12 mouse cellular contexts compared by ENCODE assay signal in genomic region chr3:32417751-32418211, GRCm38 (mm10). TPM values are rescaled to one million over a fixed set of nuclear protein-coding genes. Genes with fewer than 3 reads are reported as not detected.
A peak's percentile ranks its signal among the peaks of the same experiment; 100 is the strongest.
DNase-seq lines count a peak whose midpoint lies in the region; ATAC-seq lines count a peak whose summit lies in the region.
"Had no signal": no experiment of that assay in that cellular context is flagged by ENCODE, and none has a peak within 500 bp of the region (broad histone marks: within the 10 kb centered on the region; RNA-seq: fewer than 3 reads in every experiment).

No protein-coding gene starts in this region.

- no peak overlapping the region for H3K4me2 ChIP-seq in limb, embryonic 15.5 days
- H3K4me2 ChIP-seq in hindbrain, embryonic 14.5 days (replicated peaks): no peak overlapping the region
- H3K4me2 ChIP-seq: liver, embryonic 15.5 days had no signal

- H3K27ac ChIP-seq in limb, embryonic 15.5 days: peak overlapping the region; percentile 9; the same call in 1 of the 2 replicates
- no peak overlapping the region for H3K27ac ChIP-seq in limb, embryonic 10.5 days
- H3K27ac ChIP-seq in hindbrain, embryonic 14.5 days: no peak overlapping the region
- H3K27ac ChIP-seq: forebrain, embryonic 10.5 days; liver, embryonic 15.5 days had no signal

- H3K4me3 ChIP-seq in limb, embryonic 15.5 days: no peak overlapping the region
- H3K4me3 ChIP-seq in limb, embryonic 10.5 days: no peak overlapping the region
- H3K4me3 ChIP-seq in hindbrain, embryonic 14.5 days (replicated peaks; ENCODE audit: low read length): no peak overlapping the region
- H3K4me3 ChIP-seq: forebrain, embryonic 10.5 days; liver, embryonic 15.5 days had no signal

- no peak for DNase-seq in frontal cortex, postnatal 25 days (ENCODE audit: low spot score in 2 of 2)
- DNase-seq in limb, embryonic 10.5 days (ENCODE audit: low spot score): no peak
- DNase-seq in lung, postnatal 10 days: peak; percentile 62
- DNase-seq in hindbrain, embryonic 14.5 days (ENCODE audit: low spot score): no peak
- no peak for DNase-seq in kidney, postnatal 4 days
- DNase-seq: right cerebral cortex, postnatal 4 days had no signal

- no peak overlapping the region for H3K9ac ChIP-seq in limb, embryonic 15.5 days
- H3K9ac ChIP-seq in hindbrain, embryonic 14.5 days: no peak overlapping the region
- H3K9ac ChIP-seq: liver, embryonic 15.5 days had no signal

- no peaks in the 10 kb centered on the region for H3K9me3 ChIP-seq in limb, embryonic 15.5 days
- no peaks in the 10 kb centered on the region for H3K9me3 ChIP-seq in limb, embryonic 10.5 days (replicated peaks)
- H3K9me3 ChIP-seq in hindbrain, embryonic 14.5 days (ENCODE audit: control insufficient read depth, low read length): no peaks in the 10 kb centered on the region
- H3K9me3 ChIP-seq: forebrain, embryonic 10.5 days; liver, embryonic 15.5 days had no signal

- no peaks in the 10 kb centered on the region for H3K36me3 ChIP-seq in limb, embryonic 15.5 days
- peaks cover 8% of the 10 kb centered on the region; the same call in 1 of the 2 replicates for H3K36me3 ChIP-seq in limb, embryonic 10.5 days
- H3K36me3 ChIP-seq in hindbrain, embryonic 14.5 days (replicated peaks; ENCODE audit: control insufficient read depth, insufficient read depth): no peaks in the 10 kb centered on the region
- H3K36me3 ChIP-seq: liver, embryonic 15.5 days had no signal

- 57% methylated on average over 5 of the region's 5 CpGs for WGBS in limb, embryonic 15.5 days
- WGBS in limb, embryonic 10.5 days: 77% methylated on average over 5 of the region's 5 CpGs
- WGBS in hindbrain, embryonic 14.5 days: 93% methylated on average over 5 of the region's 5 CpGs

- H3K27me3 ChIP-seq in limb, embryonic 15.5 days: no peaks in the 10 kb centered on the region
- no peaks in the 10 kb centered on the region for H3K27me3 ChIP-seq in limb, embryonic 10.5 days (ENCODE audit: low read depth, poor library complexity, severe bottlenecking)
- H3K27me3 ChIP-seq in hindbrain, embryonic 14.5 days (ENCODE audit: control insufficient read depth, insufficient read depth, low read length): no peaks in the 10 kb centered on the region
- H3K27me3 ChIP-seq: liver, embryonic 15.5 days had no signal

- ATAC-seq in frontal cortex, adult (ENCODE audit: low TSS enrichment): peak; percentile 62
- ATAC-seq in limb, embryonic 15.5 days (ENCODE audit: insufficient number of reproducible peaks, low FRiP score, low TSS enrichment, low read depth): no peak
- ATAC-seq in CD4-positive, CD25-positive, alpha-beta regulatory T cell, adult 4 months: peak; percentile 15
- ATAC-seq in hindbrain, embryonic 14.5 days (ENCODE audit: low FRiP score): no peak
- ATAC-seq: midbrain, embryonic 16.5 days had no signal

- H3K4me1 ChIP-seq in limb, embryonic 15.5 days: peaks cover 15% of the 10 kb centered on the region
- H3K4me1 ChIP-seq in limb, embryonic 10.5 days: peaks cover 18% of the 10 kb centered on the region
- peaks cover 14% of the 10 kb centered on the region for H3K4me1 ChIP-seq in hindbrain, embryonic 14.5 days (replicated peaks; ENCODE audit: control insufficient read depth, insufficient read depth, low read length)

RNA-seq across cellular contexts. Expression of gene Pik3ca, which starts 20.3 kb away (rescaled TPM):
- 7.3 and 11.1 TPM in 2 replicates for polyA plus RNA-seq in limb, embryonic 15.5 days (2015; fragmentation: Nextera tagmentation; extraction: Ambion mirVana)
- 8.3 and 8.6 TPM in 2 replicates for polyA plus RNA-seq in limb, embryonic 10.5 days (2016; fragmentation: Nextera tagmentation; extraction: Ambion mirVana)
- polyA plus RNA-seq in CD4-positive, CD25-positive, alpha-beta regulatory T cell, adult 4 months (2017; shearing (Covaris generic)): 10 to 100 TPM; 14.1 to 23.2 TPM
- 18.8 and 19.3 TPM in 2 replicates for polyA plus RNA-seq in hindbrain, embryonic 14.5 days (2014; fragmentation: Nextera tagmentation; extraction: Ambion mirVana)

RNA-seq across cellular contexts. Expression of gene Zmat3, which starts 52.0 kb away (rescaled TPM):
- polyA plus RNA-seq in limb, embryonic 15.5 days (2015; fragmentation: Nextera tagmentation; extraction: Ambion mirVana): 4.9 and 6.0 TPM in 2 replicates
- 4.7 and 5.4 TPM in 2 replicates for polyA plus RNA-seq in limb, embryonic 10.5 days (2016; fragmentation: Nextera tagmentation; extraction: Ambion mirVana)
- polyA plus RNA-seq in CD4-positive, CD25-positive, alpha-beta regulatory T cell, adult 4 months (2017; shearing (Covaris generic)): 1 to 10 TPM; 4.4 to 4.7 TPM
- 9.1 and 10.3 TPM in 2 replicates for polyA plus RNA-seq in hindbrain, embryonic 14.5 days (2014; fragmentation: Nextera tagmentation; extraction: Ambion mirVana)

Comparison
In these comparisons a context has a peak if more than half of its experiments do, and no peak if none do; other contexts are left out.
1. ATAC-seq: peak in frontal cortex, adult (single experiment) and CD4-positive, CD25-positive, alpha-beta regulatory T cell, adult 4 months (single experiment); none in limb, embryonic 15.5 days (single experiment) and hindbrain, embryonic 14.5 days (single experiment).